In the genomic region with DNA sequence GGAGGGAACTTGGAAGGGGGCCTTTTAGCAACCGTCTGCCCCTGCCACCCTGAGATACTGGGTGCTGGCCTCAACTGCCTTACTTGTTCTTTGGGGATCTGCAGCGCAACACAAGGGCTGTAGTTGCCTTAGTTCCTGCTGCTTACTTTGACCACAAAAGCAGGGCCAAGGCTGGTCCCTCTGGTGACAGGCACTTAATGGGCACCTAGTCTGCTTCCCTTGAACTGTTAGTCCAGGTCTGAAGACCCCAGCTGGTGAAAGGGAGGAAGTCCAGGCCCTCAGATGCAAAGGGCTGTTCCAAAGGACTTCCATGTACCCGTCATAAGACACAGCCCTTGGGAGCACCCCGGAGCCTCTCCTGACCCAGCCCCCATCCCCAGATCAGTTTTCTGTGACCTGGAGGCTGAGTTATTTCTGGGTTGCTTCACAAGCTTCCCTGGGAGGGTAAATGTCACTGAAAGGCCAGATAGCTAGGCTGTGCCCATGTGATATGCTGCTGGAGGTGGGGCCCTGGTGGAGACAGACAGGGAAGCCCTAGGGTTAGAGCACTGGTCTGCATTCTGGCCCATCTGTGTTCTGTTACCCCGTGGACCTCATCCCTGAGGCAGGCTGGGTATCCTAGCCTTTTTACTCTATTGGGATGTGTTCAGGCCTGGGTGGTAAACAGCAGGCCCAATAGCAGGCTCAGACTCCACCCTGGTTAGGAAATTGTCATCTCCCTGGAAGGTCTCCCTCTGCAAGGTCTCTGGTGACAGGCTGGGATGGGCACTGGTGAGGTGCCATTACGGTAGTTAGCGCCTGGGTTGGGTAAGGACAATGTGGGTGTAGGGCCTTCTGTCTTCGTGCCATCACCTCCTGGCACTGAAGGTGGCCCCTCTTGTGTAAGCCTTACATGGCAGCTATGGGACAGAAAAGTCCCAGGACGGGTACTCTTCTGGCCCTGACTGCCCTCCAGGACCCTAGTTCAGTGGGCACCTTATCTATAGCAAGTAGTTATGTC, we compare ENCODE assay signal across 8 mouse cellular contexts. TPM values are rescaled to one million over a fixed set of nuclear protein-coding genes. Genes with fewer than 3 reads are reported as not detected.
DNase-seq lines count a peak whose midpoint lies in the region; ATAC-seq lines count a peak whose summit lies in the region.

No protein-coding gene starts in this region.

- peaks cover 7% of the 10 kb centered on the region; the same call in 1 of the 2 replicates for H3K27me3 ChIP-seq in heart, embryonic 13.5 days (replicated peaks)
- H3K27me3 ChIP-seq in hindbrain, embryonic 14.5 days (ENCODE audit: control insufficient read depth, insufficient read depth, low read length), result peaks cover 28% of the 10 kb centered on the region
- H3K27me3 ChIP-seq in midbrain, embryonic 12.5 days, result peaks cover 34% of the 10 kb centered on the region

- H3K9ac ChIP-seq in heart, embryonic 13.5 days, result peak overlapping the region; percentile 77
- H3K9ac ChIP-seq in hindbrain, embryonic 14.5 days, result no peak overlapping the region
- no peak overlapping the region for H3K9ac ChIP-seq in midbrain, embryonic 12.5 days (replicated peaks)

- peak overlapping the region; percentile 74 for H3K4me2 ChIP-seq in heart, embryonic 13.5 days
- peak overlapping the region; percentile 52 for H3K4me2 ChIP-seq in hindbrain, embryonic 14.5 days (replicated peaks)
- H3K4me2 ChIP-seq in midbrain, embryonic 12.5 days (replicated peaks), result peak overlapping the region; percentile 66

- ATAC-seq in heart, embryonic 13.5 days (ENCODE audit: extremely low read depth, insufficient number of reproducible peaks, low FRiP score, low TSS enrichment), result no peak
- ATAC-seq in hindbrain, embryonic 14.5 days (ENCODE audit: low FRiP score), result no peak
- ATAC-seq in midbrain, embryonic 12.5 days (ENCODE audit: low FRiP score, low read depth), result no peak
- no peak for ATAC-seq in granulocyte monocyte progenitor cell, adult 5-6 weeks (replicated peaks; ENCODE audit: poor library complexity, severe bottlenecking)

- peaks cover 83% of the 10 kb centered on the region for H3K4me1 ChIP-seq in heart, embryonic 13.5 days
- H3K4me1 ChIP-seq in hindbrain, embryonic 14.5 days (replicated peaks; ENCODE audit: control insufficient read depth, insufficient read depth, low read length), result peaks cover 15% of the 10 kb centered on the region
- H3K4me1 ChIP-seq in midbrain, embryonic 12.5 days, result peaks cover 38% of the 10 kb centered on the region

- intact Hi-C loops in heart, postnatal 10 days (cut with DNase I), result no loop called here

- H3K36me3 ChIP-seq in heart, embryonic 13.5 days, result peaks cover 35% of the 10 kb centered on the region
- H3K36me3 ChIP-seq in hindbrain, embryonic 14.5 days (replicated peaks; ENCODE audit: control insufficient read depth, insufficient read depth), result peaks cover 17% of the 10 kb centered on the region; the same call in 1 of the 2 replicates
- H3K36me3 ChIP-seq in midbrain, embryonic 12.5 days, result peaks cover 17% of the 10 kb centered on the region

- peak overlapping the region; percentile 92 for H3K27ac ChIP-seq in heart, embryonic 13.5 days (replicated peaks)
- H3K27ac ChIP-seq in hindbrain, embryonic 14.5 days, result no peak overlapping the region
- H3K27ac ChIP-seq in midbrain, embryonic 12.5 days (replicated peaks), result 0 out of 2 replicates have a peak overlapping the region, but pooled peaks have one; percentile 15

- DNase-seq in heart, postnatal 10 days, result no peak
- DNase-seq in c-Kit-positive CD71-positive TER-119-negative erythroid progenitor cells, embryonic 14.5 days (ENCODE audit: low read depth), result peak; percentile 39
- DNase-seq in hindbrain, embryonic 14.5 days (ENCODE audit: low spot score), result no peak
- no peak for DNase-seq in right cerebral cortex, postnatal 4 days
- DNase-seq in adipocyte (ENCODE audit: low spot score), result no peak

- 57% methylated on average over 9 of the region's 9 CpGs for WGBS in heart, embryonic 13.5 days
- WGBS in hindbrain, embryonic 14.5 days, result 77% methylated on average over 9 of the region's 9 CpGs
- 81% methylated on average over 9 of the region's 9 CpGs for WGBS in midbrain, embryonic 12.5 days

- no peaks in the 10 kb centered on the region for H3K9me3 ChIP-seq in heart, embryonic 13.5 days
- H3K9me3 ChIP-seq in hindbrain, embryonic 14.5 days (ENCODE audit: control insufficient read depth, low read length), result no peaks in the 10 kb centered on the region
- no peaks in the 10 kb centered on the region for H3K9me3 ChIP-seq in midbrain, embryonic 12.5 days

- peak overlapping the region; percentile 80 for H3K4me3 ChIP-seq in heart, embryonic 13.5 days
- no peak overlapping the region for H3K4me3 ChIP-seq in hindbrain, embryonic 14.5 days (replicated peaks; ENCODE audit: low read length)
- peak overlapping the region; percentile 48; the same call in 1 of the 2 replicates for H3K4me3 ChIP-seq in midbrain, embryonic 12.5 days

RNA-seq across cellular contexts. Expression of a gene that starts 3.8 kb away (rescaled TPM):
- polyA plus RNA-seq in heart, embryonic 13.5 days (2015; fragmentation: Nextera tagmentation; extraction: Ambion mirVana), result 224 and 258 TPM in 2 replicates
- 1 to 10 TPM; 4.0 to 4.4 TPM for total RNA-seq in heart, postnatal 10 days (2021)
- 4.2 and 4.4 TPM in 2 replicates for polyA plus RNA-seq in hindbrain, embryonic 14.5 days (2014; fragmentation: Nextera tagmentation; extraction: Ambion mirVana)
- 27.1 and 29.4 TPM in 2 replicates for polyA plus RNA-seq in midbrain, embryonic 12.5 days (2016; fragmentation: Nextera tagmentation; extraction: Ambion mirVana)
- total RNA-seq in granulocyte monocyte progenitor cell, adult 5-6 weeks (2014; fragmentation: Nextera tagmentation), result 5.0 and 11.3 TPM in 2 replicates
- 4.1 and 4.7 TPM in 2 replicates for total RNA-seq in granulocyte monocyte progenitor cell, adult 5-6 weeks (2017)

RNA-seq across cellular contexts. Expression of a gene that starts 19.4 kb away (rescaled TPM):
- 3.1 and 3.7 TPM in 2 replicates for polyA plus RNA-seq in heart, embryonic 13.5 days (2015; fragmentation: Nextera tagmentation; extraction: Ambion mirVana)
- total RNA-seq in heart, postnatal 10 days (2021), result 1 to 10 TPM; 1.7 to 1.8 TPM
- polyA plus RNA-seq in hindbrain, embryonic 14.5 days (2014; fragmentation: Nextera tagmentation; extraction: Ambion mirVana), result 5.0 and 5.2 TPM in 2 replicates
- 5.9 and 6.3 TPM in 2 replicates for polyA plus RNA-seq in midbrain, embryonic 12.5 days (2016; fragmentation: Nextera tagmentation; extraction: Ambion mirVana)
- 4.6 and 5.2 TPM in 2 replicates for total RNA-seq in granulocyte monocyte progenitor cell, adult 5-6 weeks (2014; fragmentation: Nextera tagmentation)
- 5.6 and 6.9 TPM in 2 replicates for total RNA-seq in granulocyte monocyte progenitor cell, adult 5-6 weeks (2017)

RNA-seq across cellular contexts. Expression of a gene that starts 39.1 kb away (rescaled TPM):
- polyA plus RNA-seq in heart, embryonic 13.5 days (2015; fragmentation: Nextera tagmentation; extraction: Ambion mirVana), result 71.4 and 71.5 TPM in 2 replicates
- 10 to 100 TPM; 86.0 to 89.5 TPM for total RNA-seq in heart, postnatal 10 days (2021)
- 73.3 and 77.4 TPM in 2 replicates for polyA plus RNA-seq in hindbrain, embryonic 14.5 days (2014; fragmentation: Nextera tagmentation; extraction: Ambion mirVana)
- polyA plus RNA-seq in midbrain, embryonic 12.5 days (2016; fragmentation: Nextera tagmentation; extraction: Ambion mirVana), result 167 and 170 TPM in 2 replicates
- total RNA-seq in granulocyte monocyte progenitor cell, adult 5-6 weeks (2014; fragmentation: Nextera tagmentation), result 53.7 and 63.6 TPM in 2 replicates
- total RNA-seq in granulocyte monocyte progenitor cell, adult 5-6 weeks (2017), result 68.2 and 70.6 TPM in 2 replicates
